Mouse (Mus musculus): ENCODE data around the gene Mtus2.
"Not testable (repeated sequence)": the region's sequence is repeated elsewhere in the genome, so short reads cannot be mapped to it uniquely, and the experiment has no call there.

Mtus2 gene

GRCm38 (mm10) chr5:148272771-148273170 is 315.7 kb downstream of the Mtus2 start:
- no peak for DNase-seq (ENCODE audit: low read depth, low spot score)

- no peak for DNase-seq (ENCODE audit: low read depth, low spot score)
Measured at GRCm38 (mm10) chr5:148278233-148278632, 321.1 kb downstream of the Mtus2 start.

GRCm38 (mm10) chr5:148280321-148280720 is 323.2 kb downstream of the Mtus2 start:
- no peak for DNase-seq (ENCODE audit: low read depth, low spot score)

DNA sequence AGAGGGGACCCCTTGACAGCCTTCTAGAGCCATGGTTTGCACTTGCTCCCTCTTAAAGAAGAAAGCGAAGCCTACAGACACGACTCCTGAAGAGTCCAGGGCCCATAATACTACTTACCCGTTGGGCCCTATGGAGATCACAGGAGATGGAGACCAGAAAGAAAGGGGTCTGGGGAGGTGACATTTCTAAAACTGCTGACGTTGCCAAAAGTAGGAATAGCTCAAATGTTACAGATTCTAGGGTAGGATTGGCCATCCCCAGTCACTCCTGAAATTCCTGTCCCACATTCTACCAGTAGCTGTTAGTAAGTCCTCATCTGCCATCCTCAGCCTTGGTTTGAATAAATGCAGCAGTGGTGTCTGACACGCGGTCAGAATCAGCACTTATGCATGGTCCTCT is 325.0 kb downstream of the Mtus2 start:
- DNase-seq (ENCODE audit: low read depth, low spot score): no peak

DNA sequence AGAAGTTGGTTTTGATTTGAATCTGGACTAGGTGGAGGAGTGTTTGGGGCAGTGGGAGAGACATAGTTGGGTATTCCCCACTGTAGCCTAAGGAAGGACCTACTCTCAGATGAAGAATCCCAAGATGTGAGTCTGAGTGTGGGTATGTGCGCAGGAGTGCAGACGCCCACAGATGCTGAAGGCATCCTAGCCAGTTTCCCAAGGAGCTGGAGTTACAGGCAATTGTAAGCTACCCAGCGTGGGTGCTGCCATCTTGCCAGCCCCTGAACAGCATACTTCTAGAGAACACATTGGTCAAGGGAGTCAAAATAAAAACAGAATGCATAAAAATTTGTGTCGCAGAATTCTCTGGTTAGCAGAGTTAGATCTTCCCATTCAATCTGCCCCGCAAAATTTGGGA is 325.5 kb downstream of the Mtus2 start:
- no peak for DNase-seq (ENCODE audit: low read depth, low spot score)

- DNase-seq (ENCODE audit: low read depth, low spot score): no peak
Measured at GRCm38 (mm10) chr5:148283177-148283576, 326.1 kb downstream of the Mtus2 start.

- no peak for DNase-seq (ENCODE audit: low read depth, low spot score)
Measured at GRCm38 (mm10) chr5:148283584-148283983, 326.5 kb downstream of the Mtus2 start.

DNA sequence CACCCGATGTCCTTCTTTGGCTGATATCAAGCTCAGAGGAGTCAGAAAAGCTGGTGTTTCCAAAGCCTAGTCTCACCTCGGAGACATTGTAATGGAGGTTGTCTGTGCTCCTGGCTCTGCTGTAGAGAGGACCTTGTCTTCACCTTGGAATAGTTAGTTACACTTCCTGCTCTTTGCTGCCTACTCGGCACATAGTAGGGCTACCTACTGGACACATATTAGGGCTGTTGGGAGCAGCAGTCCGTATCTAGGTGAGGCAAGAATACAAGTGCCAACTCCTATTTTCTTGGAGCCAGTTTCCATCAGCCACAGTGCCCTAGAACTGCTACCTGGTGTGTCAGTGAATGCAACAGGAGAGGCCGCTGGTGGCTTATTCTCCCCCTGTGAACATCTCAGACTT is 330.4 kb downstream of the Mtus2 start:
- DNase-seq (ENCODE audit: low read depth, low spot score): no peak

DNA sequence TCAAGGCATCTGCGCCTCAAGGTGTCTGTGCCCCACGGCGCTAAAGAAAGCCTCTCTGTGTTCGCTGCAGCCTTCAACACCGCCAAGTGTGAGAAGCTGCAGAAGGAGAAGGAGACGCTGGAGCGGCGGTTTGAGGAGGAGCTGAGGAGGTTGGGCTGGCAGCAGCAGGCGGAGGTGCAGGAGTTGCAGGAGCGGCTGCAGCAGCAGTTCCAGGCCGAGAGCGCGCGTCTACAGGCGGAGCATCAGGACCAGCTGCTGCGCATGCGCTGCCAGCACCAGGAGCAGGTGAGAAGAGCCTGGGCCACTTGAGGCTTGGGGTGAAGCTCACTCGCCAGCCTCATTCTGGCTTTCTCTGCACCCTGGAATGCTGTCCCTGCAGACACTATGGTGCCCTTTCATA is 331.7 kb downstream of the Mtus2 start:
- DNase-seq (ENCODE audit: low read depth, low spot score): no peak

GRCm38 (mm10) chr5:148289951-148290350 is 332.8 kb downstream of the Mtus2 start:
- no peak for DNase-seq (ENCODE audit: low read depth, low spot score)

DNA sequence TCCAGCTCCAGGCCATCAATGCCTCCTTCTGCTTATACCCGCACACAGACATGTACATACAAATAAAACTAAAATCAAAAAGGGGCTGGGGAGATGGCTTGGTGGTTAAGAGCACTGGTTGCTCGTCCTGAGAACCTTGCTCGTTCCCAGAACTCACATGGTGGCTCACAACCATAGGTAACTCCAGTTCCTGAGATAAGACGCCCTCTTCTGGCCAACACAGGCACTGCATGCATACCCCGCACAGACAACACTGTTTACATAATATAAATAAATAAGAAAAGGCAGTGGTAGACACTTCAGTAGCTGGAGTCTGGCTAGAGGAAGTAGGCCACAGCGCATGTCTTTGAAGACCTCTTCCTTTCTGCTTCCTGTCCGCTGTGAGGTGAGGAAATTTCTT is 335.7 kb downstream of the Mtus2 start:
- no peak for DNase-seq (ENCODE audit: low read depth, low spot score)

DNA sequence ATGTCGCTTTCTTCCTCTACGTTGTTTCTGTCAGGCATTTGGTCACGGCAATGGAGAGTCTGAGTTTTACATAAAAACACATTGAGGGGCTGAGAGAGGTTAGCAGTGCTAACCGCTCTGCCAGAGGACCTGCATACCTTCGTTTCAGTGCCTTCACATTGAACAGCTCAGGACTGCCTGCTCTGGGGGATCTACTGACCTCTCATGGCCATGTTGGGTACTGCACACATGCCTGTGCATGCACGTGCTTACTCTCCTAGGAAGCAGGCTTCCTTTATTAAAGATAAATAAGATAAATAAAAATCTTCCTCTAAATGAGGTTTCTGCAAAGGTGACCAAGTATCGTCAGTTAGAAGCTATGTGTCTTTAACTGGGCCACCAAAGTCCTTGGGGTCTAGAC is 336.2 kb downstream of the Mtus2 start:
- peak; percentile 9 for DNase-seq (ENCODE audit: low read depth, low spot score)

GRCm38 (mm10) chr5:148302968-148303367 is 345.8 kb downstream of the Mtus2 start:
- DNase-seq (ENCODE audit: low read depth, low spot score): no peak

DNA sequence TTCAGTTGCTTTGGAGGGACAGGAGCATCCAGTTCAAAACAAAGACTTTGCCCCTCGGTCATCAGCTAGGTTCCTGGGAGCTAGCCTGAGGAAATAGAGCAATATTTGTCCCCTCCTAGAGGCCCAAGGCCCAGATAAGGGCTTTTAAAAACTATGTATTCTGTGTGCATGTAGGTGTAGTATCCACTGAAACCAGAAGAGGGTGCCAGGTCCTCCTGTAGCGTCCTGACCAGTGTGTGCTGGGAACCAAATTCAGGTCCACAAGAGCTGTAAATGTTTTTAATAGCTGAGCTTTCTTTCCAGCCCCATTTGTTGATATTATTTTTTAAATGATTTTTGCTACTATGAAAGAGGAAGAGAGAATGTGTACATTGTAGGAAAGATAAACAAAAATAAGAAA is 347.0 kb downstream of the Mtus2 start:
- DNase-seq (ENCODE audit: low read depth, low spot score): no peak

DNA sequence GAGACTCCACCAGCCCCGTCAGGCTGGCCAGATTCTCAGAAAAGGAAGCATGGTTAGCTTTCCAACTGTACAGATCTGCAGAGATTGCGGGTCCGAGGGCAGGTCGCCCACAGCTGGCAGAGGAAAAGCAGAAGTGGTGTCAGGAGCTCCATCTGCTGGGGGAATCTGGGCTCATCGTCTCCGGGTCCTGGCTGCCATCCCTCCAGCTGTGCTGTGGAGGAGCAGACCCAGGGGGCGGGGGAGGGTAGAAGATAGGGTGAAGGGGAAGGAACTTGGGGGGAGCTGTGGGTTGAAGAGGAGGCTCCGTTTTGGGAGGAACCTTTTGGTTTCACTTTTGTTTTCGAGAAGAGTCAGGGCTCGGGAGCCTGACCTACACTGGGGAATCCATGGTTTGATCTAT is 353.7 kb downstream of the Mtus2 start:
- DNase-seq (ENCODE audit: low read depth, low spot score): no peak

DNA sequence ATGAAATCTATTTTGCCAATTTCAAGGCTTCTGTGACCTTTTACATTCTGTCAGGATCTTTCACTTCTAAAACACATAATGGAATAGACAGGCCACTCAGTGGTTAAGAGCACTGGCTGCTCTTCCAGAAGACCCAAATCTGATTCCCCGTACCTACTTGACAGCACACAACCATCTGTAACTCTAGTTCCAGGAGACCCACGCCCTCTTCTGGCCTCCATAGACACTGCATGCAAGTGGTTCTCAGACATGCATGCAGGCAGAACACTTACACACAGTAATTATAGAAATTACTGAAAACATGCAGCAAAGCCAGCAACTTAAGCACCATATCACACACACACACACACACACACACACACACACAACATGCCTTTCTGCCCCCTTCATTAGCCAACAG is 355.3 kb downstream of the Mtus2 start:
- no peak for DNase-seq (ENCODE audit: low read depth, low spot score)

DNA sequence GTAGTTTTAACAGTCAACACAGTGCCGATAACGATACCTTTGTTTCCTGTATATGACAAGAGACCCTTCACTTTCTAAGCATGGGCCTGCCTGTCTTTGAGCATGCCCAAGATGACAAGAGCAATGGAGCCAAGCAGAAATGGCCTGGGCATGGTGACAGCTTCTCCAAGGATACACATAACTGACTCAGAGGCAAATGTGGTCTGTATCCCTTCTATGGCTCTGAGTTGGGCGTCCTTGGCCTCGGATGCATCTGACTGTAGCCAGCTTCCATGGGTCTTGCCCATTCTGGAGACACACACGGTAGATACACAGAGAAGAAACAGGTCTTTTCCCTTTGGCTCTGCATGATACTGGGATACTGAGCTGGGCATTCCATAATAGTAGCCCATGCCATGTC is 357.8 kb downstream of the Mtus2 start:
- no peak for DNase-seq (ENCODE audit: low read depth, low spot score)

DNA sequence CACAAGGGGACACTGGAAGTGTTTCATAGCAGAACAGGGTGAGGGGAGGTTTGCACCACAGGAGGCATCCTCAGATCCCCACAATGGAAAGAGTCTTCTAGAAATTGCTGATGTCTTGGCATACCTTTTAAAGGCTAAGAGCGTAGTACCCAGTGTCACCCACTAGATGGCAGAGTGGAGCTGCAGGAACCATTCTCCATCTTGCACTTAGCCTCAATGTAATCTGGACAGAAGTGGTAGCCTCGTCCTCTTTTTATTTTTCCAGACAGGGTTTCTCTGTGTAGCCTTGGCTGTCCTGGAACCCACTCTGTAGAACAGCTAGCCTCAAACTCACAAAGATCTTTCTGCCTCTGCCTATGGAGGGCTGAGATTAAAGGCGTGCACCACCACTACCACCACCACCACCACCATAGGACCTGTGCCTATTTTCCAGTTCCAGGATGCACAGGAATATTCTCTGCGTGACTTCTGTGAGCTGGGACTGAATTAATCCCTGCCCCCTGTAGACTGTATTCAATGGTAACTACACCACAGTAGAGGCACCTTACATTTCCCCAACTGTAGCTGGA is 368.3 kb downstream of the Mtus2 start:
- DNase-seq (ENCODE audit: low read depth, low spot score): peak; percentile 39

DNA sequence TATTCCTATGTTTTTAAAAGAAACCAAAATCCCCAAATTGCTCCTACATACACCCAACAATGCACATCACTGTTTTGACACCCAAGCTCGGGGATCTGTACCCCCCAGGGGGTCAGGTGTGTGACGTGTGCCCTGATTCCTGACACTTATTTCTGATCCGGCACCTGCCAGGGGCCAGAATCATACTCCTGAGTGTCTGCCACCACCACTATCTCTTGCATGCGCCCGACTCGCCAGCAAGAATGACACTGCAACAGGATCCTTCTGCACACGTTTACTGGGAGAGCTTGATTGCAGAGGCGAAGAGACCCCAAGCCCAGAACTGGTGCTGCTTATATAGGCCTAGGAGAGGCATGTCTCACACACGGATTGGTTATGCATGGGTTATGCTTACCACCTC is 369.2 kb downstream of the Mtus2 start:
- DNase-seq (ENCODE audit: low read depth, low spot score): not testable (repeated sequence)

DNA sequence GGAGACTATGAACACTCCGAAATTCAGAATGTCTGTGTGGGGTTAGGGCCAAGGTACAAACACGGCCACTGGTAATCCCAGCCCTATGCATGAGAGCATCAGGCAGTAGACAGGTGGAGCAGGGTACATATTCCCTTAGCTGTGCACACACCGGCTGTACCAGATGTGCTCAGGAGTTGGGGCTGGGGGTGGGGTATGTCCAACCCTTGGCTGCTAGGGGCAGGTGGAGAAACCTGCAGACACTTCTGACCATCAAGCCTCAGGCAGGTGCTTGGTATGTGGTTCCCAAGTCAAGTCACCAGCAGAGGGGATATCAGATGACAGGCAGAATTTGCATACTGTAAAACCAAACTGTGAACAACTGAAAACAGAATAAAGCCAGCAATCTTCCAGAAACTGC is 371.9 kb downstream of the Mtus2 start:
- DNase-seq (ENCODE audit: low read depth, low spot score): no peak

- DNase-seq (ENCODE audit: low read depth, low spot score): peak; percentile 34
Measured at GRCm38 (mm10) chr5:148331229-148331776, 374.2 kb downstream of the Mtus2 start.

DNA sequence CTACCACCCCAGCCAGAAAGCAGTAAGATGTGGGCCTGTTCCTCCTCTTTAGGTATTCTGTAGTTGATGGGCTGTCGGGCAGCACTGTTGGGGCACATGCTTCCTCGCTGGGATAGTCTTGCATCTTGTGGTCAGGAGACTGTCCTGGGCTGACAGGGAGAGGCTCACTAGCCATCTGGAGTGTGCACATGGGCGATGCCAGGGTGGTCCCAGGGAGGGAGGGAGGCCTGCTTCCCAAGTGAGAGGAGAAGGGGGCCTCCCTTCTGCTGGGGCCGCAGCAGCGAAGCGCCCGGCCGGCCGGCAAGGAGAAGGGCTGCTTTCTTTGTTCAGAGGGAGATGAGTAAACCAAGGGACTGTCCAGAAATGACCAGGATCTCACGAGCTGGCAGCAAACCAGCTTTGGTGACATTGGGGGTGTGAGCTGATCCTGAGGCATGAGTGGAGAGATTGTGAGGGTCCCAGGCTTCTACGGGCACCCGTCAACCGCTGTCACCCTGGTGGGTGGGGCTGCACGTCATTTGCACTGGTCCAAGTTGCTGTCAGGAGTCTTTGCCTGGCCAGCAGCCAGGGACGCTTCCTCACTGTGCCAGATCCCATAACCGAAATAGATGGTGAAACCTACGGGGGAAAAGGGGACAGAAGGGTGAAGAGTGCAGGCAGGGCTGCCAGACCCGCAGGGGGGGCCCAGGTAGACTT is 375.0 kb downstream of the Mtus2 start:
- DNase-seq (ENCODE audit: low read depth, low spot score): no peak

- DNase-seq (ENCODE audit: low read depth, low spot score): peak; percentile 46
Measured at GRCm38 (mm10) chr5:148332622-148332974, 375.5 kb downstream of the Mtus2 start.

DNA sequence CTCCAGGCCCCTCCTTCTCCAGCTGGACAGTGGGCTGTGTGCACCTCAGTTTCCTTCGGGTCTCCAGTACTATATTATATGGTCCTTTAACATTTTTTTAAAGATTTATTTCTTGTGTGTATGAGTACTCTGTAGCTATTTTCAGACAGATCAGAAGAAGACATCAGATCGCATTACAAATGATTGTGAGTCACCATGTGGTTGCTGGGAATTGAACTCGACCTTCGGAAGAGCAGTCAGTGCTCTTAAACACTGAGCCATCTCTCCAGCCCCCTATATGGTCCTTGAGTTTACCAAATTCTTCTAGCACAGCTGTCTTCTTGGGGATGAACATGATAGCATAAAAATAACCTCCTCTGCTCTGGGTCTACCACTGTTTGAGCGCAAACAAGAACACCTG is 382.0 kb downstream of the Mtus2 start:
- no peak for DNase-seq (ENCODE audit: low read depth, low spot score)
